Mouse (Mus musculus): ENCODE measurements around the gene Tmprss7.

Gene Tmprss7

DNA sequence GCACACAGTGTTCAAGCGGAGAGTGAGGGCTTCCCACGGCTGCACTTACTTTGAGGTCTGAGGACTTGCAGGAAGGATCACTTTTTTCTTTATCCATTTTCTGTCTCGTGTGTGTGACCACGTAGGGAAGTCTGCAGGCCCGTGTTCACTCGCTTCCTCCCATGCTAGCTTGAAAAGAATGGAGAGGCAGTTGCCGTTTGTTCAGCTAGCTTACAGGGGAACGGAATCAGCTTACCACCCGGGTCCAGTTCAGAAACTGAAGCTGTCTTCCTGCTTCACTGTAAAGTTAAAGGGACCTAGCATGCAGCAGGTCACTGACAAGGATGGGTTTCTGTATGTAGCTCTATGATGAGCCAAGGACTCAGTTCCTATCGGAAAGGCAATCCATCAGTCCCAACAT is at the start of gene Tmprss7:
Gene Tmprss7, minus strand, starts transcription at position 101 of the 400 bp plus-strand sequence.
- in situ Hi-C loops (cut with MboI), result no loop called here

DNA sequence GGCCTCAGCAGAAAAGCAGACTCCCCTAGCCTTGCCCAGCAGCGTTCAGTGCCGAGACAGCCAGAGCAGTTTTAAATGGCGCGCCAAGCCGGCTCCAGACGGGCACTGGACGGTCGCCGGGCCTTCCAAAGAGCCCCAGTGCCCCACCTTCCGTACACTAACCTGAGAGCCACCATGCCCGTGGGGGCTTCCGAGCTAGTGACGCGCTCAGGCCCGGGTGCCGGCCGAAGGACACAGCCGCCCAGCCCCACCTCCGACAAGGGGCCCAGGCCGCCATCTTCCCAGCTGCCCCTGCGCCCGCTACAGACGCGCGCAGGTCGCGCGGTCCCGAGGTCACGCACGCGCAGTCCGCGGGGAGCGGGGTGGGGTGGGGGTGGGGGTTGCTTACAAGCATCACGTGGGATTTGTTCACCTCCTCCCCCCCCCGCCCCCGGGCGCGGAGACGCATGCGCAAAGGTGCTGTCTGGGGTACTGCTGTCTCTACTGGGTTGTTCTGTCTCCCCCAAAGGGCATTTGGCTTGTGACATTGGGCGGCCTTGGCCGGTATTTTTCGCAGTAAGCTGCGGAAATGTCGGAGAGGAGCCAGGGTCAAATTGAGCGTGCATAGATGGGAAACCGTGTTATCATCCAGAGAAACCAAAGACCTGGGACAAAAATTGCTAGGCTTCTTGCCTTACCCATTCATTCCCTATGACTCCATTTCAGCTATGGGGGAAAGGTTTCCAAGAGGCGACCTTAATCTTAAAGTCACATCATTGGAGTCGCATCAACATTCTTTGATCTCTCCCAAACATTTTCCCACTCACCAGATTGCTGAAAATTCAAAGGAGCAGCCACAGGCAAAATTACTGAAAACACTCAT is 49.4 kb upstream of the Tmprss7 start, which contains the start of gene Abhd10:
Gene Abhd10, minus strand, starts transcription at position 341 of the 862 bp plus-strand sequence.
- in situ Hi-C loops (cut with MboI), result loop anchor here (25.0 kb wide), 1 partner anchor 269 kb away; the partner anchor contains the start of gene Plcxd2

DNA sequence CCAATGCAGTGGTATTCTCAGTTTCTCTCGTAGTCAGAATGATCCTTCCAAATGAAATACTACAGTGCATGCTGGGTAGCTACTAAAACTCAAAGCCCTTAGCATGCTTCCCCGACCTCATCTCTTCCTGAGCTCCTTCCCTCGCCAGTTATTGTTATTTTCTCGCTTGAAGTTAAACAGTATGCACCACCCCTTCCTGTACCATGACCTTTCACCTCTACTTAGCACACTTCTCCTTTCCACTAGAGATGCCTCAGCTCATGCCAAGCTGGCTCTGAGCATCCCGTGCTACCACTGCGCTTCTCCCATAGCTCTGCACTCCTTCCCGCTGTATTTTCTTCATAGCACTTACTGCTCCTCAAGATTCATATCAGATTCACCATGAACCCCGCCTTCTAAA is 44.4 kb upstream of the Tmprss7 start:
- in situ Hi-C loops (cut with MboI), result loop anchor here (25.0 kb wide), 1 partner anchor 274 kb away; the partner anchor contains the start of gene Plcxd2

DNA sequence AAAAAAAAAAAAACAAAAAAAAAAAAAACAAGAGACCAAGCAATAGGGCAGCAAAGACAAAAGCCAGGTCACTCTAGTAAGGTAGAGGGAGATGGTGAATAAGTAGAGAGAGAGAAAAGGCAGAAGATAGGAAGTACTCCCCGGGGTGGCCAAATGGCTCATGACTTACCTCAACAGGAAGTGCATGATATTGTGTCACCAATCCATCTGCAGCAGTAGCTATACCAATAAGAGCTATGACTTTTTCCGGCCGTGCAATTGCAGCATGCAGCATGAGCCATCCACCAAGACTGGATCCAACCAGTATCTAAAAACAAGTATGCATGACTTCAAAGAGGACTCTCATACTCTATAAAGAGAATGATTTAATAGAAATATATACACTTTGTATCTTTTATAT is 43.3 kb upstream of the Tmprss7 start:
- in situ Hi-C loops (cut with MboI), result loop anchor here (25.0 kb wide), 1 partner anchor 276 kb away; the partner anchor contains the start of gene Plcxd2

DNA sequence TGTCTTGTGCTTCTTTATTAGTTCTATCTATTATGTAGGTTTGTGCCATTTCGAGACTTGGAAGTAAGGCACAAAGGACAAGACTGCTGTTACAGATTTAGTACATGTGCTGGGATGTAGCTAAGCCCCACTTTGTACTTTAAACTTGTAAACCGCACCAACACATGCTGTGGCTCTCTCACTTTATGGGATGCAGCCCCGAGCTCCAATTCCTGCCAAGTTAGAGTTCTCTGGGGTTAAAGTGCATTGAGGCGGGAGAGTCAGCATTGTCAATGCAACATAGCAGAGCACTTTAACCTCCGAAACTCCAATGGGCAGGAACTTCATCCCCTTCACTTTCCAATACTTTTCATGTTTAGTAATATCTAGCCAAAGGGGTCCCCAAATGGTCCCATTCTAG is 35.7 kb upstream of the Tmprss7 start:
- in situ Hi-C loops (cut with MboI), result loop anchor here (25.0 kb wide), 1 partner anchor 283 kb away; the partner anchor contains the start of gene Plcxd2

DNA sequence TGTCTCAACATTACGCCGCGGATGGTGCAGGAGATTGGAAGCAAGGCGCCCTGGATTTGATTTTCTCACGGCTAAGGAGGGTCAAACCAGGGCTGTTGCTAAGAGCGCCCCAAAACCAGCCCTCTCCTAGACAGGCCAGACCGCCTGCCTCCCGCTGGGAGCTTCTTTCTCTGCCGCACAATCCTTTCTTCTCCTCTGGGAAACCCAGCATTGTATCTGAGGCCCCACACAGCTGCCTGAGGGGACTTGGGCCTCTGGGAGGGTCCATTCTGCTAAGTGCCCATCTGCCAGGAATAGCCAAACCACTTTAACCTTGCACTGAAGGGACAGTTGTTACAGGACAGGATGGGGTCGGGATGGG is 31.3 kb upstream of the Tmprss7 start:
- in situ Hi-C loops (cut with MboI), result loop anchor here (25.0 kb wide), 1 partner anchor 288 kb away; the partner anchor contains the start of gene Plcxd2

DNA sequence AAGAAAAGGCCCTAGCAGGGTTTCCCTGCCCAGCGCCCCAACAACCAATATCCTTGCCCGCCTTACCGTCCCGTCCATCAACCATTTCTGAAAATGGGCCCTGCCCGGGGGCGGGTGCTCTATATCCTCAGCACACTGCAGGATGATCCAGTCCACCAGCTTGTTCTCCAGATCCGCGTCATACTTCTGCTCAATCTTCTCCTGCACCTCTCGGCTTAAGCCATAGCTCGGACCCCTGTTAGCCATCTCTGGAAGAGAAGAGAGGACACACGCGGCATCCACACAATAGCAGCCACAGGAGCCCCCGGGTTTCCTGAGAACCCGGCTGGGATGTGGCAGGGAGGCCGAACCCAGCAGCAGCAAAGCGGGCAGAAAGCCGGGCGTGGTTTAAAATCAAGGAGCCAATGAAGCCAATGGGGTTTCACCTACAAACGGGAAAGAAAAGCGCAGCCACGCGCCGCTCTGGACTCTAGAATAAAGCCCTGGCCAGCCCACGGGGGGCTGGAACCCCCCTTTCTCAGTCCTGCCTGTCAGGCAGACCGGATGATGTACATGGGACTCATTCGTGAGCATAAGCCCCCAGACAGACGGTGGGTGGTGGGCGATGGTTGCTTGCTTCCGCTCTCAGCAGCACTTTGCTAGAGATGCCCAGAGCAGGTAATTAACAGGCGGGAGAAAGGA is 30.7 kb upstream of the Tmprss7 start, which contains the start of gene Tagln3:
Gene Tagln3, minus strand, starts transcription at position 548 of the 681 bp plus-strand sequence.
- in situ Hi-C loops (cut with MboI), result no loop called here

DNA sequence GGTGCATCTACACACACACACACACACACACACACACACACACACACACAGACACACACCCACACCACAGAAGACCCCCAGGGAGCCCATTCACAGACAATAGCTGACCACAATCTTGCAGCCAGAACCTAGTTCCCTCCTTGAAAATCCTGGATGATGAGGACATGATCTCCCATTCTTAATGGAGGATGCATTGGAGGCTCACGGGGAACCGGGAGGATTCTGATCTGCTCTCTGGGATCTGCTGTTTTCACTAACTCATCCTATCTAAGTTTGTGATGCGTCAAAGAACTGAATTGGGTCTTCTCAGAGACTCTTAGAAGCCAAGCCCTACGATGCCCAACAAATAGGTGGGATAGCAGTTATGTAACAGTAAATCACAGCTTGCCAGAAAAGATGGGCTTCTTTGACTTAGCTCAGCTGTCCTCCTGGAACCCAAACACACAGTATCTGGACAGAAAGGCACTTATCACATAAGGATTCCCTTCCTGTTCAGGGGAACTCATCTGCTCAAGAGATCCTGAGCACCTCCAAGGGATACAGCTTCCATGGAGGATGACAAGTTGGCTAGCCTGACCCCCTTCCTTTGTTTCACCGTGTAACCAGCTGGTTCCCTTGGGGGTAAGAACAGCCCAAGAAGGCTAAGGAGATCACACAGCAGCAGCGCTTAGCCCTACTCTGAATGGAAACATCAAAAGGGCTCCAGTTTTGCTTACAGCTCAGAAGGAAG is 29.9 kb upstream of the Tmprss7 start:
- in situ Hi-C loops (cut with MboI), result no loop called here

DNA sequence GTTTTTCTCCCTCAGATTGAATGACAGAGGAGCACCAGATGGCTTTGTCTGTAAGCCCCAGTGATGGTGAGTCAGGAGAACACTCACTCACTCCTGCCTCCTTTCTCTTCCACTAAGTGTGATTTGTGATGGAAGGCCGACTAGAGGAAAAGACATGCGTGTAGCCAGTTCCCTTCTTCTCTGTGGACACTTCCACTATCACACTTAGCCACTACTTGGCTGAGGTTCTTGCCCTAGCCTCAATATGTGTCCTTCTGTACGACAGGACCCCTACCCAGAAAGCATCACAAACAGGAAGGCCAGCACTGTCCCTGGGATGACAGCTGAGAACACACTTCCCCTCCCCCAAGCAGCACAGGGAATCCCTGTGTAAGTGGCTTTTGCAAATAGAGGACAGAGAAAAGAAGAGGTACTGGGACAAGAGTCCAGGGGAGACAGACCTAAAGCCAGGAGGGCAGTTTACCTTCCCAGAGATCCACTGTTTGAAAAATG is 29.0 kb upstream of the Tmprss7 start:
- in situ Hi-C loops (cut with MboI), result no loop called here

DNA sequence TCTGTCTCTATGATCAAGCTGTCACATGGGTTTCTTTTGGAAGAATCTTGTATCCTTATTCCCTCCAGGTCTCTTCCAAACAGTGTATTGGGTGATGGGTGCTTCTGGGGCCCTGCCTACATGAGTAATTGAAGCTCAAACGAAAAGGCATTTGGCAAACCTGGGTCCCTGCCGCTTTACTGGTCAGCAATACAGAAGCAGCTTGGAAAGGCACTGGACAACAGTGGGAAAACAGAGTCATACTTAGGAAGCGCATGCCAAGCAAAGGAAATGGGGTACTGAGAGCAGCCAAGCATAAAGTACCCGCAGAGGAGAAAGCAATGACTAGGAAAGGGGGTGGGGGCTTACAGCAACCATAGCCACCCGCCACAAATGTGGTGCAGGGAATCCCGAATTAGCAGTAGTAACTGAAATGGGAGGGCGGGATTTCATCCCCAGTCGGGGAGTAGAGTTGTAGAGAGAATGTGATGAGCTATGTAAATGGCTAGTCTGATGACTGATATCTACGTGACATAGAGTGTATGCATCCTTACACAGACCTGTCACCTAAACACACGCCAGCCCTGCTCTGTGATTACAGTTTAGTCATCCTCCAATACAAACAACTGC is 26.7 kb upstream of the Tmprss7 start:
- in situ Hi-C loops (cut with MboI), result no loop called here

DNA sequence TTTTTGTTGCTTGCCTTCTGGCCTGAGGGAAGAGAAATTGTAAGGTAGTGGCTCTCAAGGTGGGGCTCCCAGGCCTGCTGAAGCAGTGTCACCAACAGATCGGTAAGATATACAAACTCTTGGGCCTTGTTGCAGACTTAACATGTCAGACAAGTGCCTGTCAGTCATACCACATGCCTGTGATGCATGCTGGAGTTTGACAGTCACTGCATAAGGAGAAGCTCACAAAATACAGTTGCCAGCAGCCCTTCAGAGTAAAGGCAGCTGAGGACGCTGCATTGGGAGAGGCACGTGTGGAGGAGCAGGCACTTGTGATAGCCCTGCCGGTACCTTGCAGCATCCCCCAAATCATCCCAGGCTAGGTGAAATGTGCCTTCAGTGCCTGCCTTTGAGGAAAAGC is 24.8 kb upstream of the Tmprss7 start:
- in situ Hi-C loops (cut with MboI), result no loop called here

DNA sequence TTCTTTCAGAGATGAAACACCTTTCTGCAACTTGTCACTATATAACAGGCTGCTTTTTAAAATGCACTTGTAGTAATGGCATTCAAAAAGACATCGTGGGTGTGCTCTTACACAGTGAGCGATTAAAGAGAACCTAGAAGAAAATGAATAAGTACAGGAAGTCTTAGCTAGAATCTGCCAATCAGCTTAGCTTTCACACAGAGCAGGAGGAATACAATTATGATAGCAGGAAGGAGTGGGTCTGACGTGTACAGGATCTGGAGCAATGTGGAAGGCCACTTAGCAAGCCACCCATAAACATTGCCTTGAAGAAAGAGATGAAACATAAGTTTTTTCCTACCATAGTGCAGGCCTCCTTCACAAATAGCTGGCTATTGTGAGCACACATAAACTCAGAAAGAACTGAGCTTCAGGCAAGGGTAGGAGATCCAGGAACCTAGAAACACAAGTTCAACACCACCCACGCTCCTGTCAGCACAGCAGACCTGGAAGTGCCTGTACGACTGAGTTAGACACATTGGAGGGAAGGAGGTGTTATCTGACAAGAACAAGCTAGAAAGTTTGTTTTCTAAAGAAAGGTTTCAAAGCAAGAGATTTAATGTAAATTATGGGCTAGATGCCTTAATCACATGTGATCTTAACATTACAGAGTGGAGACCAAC is 21.2 kb upstream of the Tmprss7 start:
- in situ Hi-C loops (cut with MboI), result no loop called here

DNA sequence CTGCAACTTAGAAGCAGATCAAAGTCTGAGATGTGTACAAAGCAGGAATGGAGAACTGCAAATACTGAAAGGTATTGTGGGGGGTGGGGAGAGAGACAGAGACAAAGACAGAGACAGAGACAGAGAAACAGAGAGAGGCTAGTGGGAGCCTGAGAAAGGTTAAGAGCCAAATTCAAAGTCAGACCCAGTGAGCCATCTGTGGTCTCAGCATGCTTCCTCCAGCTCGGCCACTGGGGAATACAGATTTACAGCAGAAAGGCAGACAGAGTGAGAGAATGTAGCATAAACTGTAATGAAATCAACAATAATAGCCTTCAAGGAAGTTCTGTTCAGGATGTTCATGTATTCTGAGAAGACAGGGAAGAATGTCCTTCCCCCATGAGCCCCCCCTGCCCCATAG is 20.4 kb upstream of the Tmprss7 start:
- in situ Hi-C loops (cut with MboI), result no loop called here

DNA sequence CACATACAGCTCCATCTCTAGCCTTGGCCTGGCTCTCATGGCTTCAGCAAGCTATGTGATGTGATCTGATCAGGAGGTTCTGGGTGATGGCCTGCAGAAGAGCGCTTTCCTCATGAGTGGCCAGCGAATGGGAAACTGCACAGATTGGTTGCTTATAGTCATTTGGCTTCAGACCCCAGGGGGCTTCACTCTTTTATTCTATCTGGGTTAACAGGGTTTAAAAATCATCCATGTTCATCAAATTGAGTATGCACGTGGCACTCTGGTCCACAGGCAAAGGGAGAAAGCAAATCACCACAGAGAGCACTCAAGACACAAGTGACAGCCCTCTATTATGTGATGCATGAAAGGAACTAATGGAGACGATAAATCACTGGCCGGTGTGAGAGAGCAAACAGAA is 19.8 kb upstream of the Tmprss7 start:
- in situ Hi-C loops (cut with MboI), result no loop called here

DNA sequence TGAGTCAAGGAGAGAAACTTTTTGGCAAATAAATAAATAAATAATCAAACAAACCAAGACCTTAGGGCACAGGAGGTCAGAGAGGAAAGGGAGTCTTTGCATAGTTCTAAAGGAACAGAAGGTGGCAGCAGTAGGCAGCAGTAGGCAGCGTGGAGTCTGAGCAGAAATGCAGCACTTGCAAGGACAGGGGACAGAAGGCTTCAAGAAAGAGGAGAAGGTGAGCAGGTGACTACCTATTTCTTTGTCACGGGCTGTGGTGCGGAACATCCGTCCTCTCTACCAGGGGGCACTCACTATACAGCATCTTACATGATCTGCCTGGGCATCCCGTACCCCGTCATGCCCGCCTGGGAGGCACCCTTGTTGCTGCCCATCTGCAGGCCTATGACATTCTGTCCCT is 17.8 kb upstream of the Tmprss7 start:
- in situ Hi-C loops (cut with MboI), result no loop called here

DNA sequence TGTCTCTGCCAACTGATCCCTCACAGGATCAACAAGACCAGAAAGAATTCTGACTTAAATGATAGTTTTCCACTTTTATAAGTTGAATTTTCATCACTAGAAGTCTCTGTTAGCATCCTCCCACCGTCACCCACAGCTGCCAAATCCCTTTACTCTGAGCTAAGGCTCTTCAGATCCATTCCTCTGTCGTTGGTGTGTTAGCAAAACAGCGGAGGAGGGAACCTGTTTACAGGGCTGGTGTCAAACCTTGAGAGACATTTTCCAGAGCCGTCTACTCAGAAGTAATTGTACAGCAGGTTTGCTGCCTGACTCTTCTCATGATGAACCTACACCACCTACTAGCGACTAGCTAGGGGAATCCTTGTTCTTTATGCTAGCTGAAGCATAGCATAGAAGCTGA is 5.8 kb upstream of the Tmprss7 start:
- in situ Hi-C loops (cut with MboI), result no loop called here

DNA sequence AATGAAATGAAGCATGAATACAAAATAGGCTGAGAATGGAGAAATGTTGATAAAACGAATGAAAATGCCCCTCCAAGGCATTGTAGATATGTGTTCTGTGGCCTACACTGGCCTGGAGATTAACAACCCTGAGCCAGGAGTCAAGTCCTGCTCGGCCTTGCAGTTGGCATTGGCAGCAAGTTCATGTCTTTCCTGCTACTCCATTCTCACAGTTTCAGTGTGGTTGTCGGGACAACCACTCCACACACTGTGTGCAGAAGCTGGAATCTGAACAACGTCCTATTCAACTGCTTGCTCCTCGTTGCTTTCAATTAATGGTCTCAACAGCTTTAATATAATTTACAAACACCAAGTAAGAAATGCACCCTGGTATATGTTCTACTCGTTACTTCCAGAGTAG is 4.5 kb upstream of the Tmprss7 start:
- in situ Hi-C loops (cut with MboI), result no loop called here

DNA sequence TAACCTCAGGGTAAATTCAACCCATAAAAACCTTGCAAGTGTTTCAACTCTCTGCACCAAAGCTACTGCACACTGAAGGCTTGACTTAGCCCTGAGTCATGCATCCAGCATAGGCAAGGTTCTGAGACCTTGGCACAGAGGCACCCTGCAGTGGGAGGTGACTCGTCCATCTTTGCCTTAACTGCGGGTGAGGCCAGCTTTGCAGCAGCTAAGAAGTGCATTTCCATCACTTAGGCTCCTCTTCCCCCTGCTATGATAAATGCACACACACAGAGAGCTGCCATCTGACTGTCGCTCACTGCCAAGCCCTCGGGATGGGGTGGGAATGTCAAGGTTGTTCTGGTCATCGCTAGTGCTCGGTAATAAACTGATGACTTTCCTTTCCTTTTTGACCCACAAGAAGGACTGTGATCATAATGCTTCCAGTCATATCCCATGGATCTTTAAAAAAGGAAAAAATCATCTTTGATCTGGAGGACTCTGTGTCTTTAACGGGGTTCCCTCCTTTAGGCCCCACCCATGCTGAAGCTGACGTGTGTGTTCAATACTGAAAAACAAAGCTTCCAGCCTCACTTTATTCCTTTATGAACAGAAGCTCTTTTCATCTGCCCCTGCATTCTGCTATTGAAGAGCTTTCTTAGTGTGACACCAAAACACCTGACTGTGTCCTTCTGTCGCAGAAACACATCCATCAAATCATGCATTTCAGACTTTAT is 2.1 kb upstream of the Tmprss7 start:
- in situ Hi-C loops (cut with MboI), result no loop called here

DNA sequence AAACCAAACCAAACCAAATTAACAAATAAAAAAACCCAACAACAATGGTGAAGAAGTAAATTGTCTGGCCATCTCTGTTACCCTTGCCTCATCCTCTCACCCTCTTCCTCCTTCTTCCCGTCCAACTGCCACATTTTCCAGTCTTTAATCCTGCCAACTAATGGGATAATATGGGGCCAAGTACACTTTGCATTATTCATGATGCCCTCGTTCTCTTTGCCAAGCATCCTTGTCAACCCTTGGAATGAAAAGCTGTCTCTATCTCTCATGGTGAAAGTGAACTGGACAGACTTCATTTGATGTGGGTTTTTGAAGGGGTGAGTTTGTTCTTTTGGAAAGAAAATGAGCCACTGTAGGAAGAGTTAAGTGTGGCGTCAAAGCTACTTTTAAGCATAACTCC is 607 bp downstream of the Tmprss7 start:
- in situ Hi-C loops (cut with MboI), result no loop called here

DNA sequence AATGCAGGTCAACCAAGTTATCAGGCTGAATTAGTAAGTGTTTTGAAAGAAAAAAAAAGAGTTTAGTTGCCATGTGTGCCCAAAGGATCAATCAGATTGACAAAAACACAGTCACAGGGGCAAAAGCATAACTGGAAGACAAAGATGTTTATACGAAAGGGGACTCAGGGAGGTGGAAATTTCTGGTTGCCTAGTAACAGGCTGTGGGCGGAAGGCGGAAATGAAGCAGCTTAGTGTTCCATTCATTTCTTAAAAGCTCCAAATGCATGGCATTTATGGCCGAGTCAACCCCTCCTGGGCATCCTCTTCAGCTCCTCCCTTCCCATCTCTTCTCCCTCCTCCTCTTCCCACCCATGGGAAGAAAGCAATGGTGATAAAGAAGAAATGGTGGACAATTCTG is 3.3 kb downstream of the Tmprss7 start:
- in situ Hi-C loops (cut with MboI), result no loop called here

Measured in mature B cell (primary cell).